Mouse (Mus musculus): ENCODE results near the gene Mef2d. TPM values are rescaled to one million over a fixed set of nuclear protein-coding genes. Genes with fewer than 3 reads are reported as not detected.

Gene Mef2d
- total RNA-seq, 1 experiment, result 10.4 TPM

GRCm38 (mm10) chr3:88157771-88158597, 15.8 kb downstream of the Mef2d start:
- Histone ChIP-seq H3K4me3 (ENCODE audit: insufficient read depth in 1 of 2, low read depth in 1 of 2, low read length in 2 of 2, poor library complexity in 1 of 2, severe bottlenecking in 1 of 2) (no peak overlapping the region), H3K9me3 (ENCODE audit: control insufficient read depth, insufficient read depth, low read depth, low read length) (no peaks in the 10 kb centered on the region), H3K36me3 (ENCODE audit: control insufficient read depth, insufficient read depth, low read length, poor library complexity, severe bottlenecking) (peaks cover 43% of the 10 kb centered on the region), H3K4me1 (ENCODE audit: control insufficient read depth in 2 of 2, insufficient read depth in 2 of 2, low read length in 2 of 2, poor library complexity in 1 of 2) (peaks cover 2 to 5% of the 10 kb centered on the region in 2 experiments; a peak in 1 of 4 replicates), H3K9ac (ENCODE audit: insufficient read depth, low read depth, low read length, poor library complexity, severe bottlenecking) (0 out of 2 replicates have a peak overlapping the region, but pooled peaks have one; percentile 18), H3K27ac (ENCODE audit: insufficient read depth, low read depth, low read length, poor library complexity, severe bottlenecking) (peak overlapping the region; percentile 9; the same call in 1 of the 2 replicates)
- DNase-seq (ENCODE audit: low read depth, low spot score), result peak; percentile 83
- TF ChIP-seq ZC3H11A (IDR thresholded peaks at IDR 0.05; ENCODE audit: borderline replicate concordance, low read depth, low read length) (no peak), MAFK (IDR thresholded peaks at IDR 0.05; ENCODE audit: insufficient read depth, low read depth, low read length) (no peak), ZNF384 (IDR thresholded peaks at IDR 0.05; ENCODE audit: low read depth, low read length) (no peak), HCFC1 (IDR thresholded peaks at IDR 0.05; ENCODE audit: borderline replicate concordance, insufficient read depth, low read length) (no peak), CHD2 (IDR thresholded peaks at IDR 0.05; ENCODE audit: low read depth, low read length) (no peak)
- in situ Hi-C loops (cut with MboI; ENCODE audit: low sequenced_read_pairs in 2 of 2, unreplicated experiment in 2 of 2), result no loop called here

- no peak for DNase-seq (ENCODE audit: low read depth, low spot score)
- H3K4me3 ChIP-seq (ENCODE audit: insufficient read depth in 1 of 2, low read depth in 1 of 2, low read length in 2 of 2, poor library complexity in 1 of 2, severe bottlenecking in 1 of 2), result no peak overlapping the region
- H3K9me3 ChIP-seq (ENCODE audit: control insufficient read depth, insufficient read depth, low read depth, low read length), result no peaks in the 10 kb centered on the region
- TF ChIP-seq ZNF384 (IDR thresholded peaks at IDR 0.05; ENCODE audit: low read depth, low read length) (no peak), ZC3H11A (IDR thresholded peaks at IDR 0.05; ENCODE audit: borderline replicate concordance, low read depth, low read length) (no peak), CHD2 (IDR thresholded peaks at IDR 0.05; ENCODE audit: low read depth, low read length) (no peak), HCFC1 (IDR thresholded peaks at IDR 0.05; ENCODE audit: borderline replicate concordance, insufficient read depth, low read length) (no peak), MAFK (IDR thresholded peaks at IDR 0.05; ENCODE audit: insufficient read depth, low read depth, low read length) (no peak)
- H3K36me3 ChIP-seq (ENCODE audit: control insufficient read depth, insufficient read depth, low read length, poor library complexity, severe bottlenecking), result peaks cover 47% of the 10 kb centered on the region
- H3K27ac ChIP-seq (ENCODE audit: insufficient read depth, low read depth, low read length, poor library complexity, severe bottlenecking), result no peak overlapping the region
- H3K9ac ChIP-seq (ENCODE audit: insufficient read depth, low read depth, low read length, poor library complexity, severe bottlenecking), result no peak overlapping the region
- peaks cover 2 to 5% of the 10 kb centered on the region in 2 experiments; a peak in 1 of 4 replicates for H3K4me1 ChIP-seq (ENCODE audit: control insufficient read depth in 2 of 2, insufficient read depth in 2 of 2, low read length in 2 of 2, poor library complexity in 1 of 2)
- in situ Hi-C loops (cut with MboI; ENCODE audit: low sequenced_read_pairs in 2 of 2, unreplicated experiment in 2 of 2), result no loop called here
Measured at GRCm38 (mm10) chr3:88158991-88159390, 16.8 kb downstream of the Mef2d start.

- peaks cover 2 to 3% of the 10 kb centered on the region in 2 experiments; a peak in 1 of 4 replicates for H3K4me1 ChIP-seq (ENCODE audit: control insufficient read depth in 2 of 2, insufficient read depth in 2 of 2, low read length in 2 of 2, poor library complexity in 1 of 2)
- H3K9ac ChIP-seq (ENCODE audit: insufficient read depth, low read depth, low read length, poor library complexity, severe bottlenecking), result no peak overlapping the region
- H3K9me3 ChIP-seq (ENCODE audit: control insufficient read depth, insufficient read depth, low read depth, low read length), result no peaks in the 10 kb centered on the region
- in situ Hi-C loops (cut with MboI; ENCODE audit: low sequenced_read_pairs in 2 of 2, unreplicated experiment in 2 of 2), result no loop called here
- H3K36me3 ChIP-seq (ENCODE audit: control insufficient read depth, insufficient read depth, low read length, poor library complexity, severe bottlenecking), result peaks cover 50% of the 10 kb centered on the region
- H3K27ac ChIP-seq (ENCODE audit: insufficient read depth, low read depth, low read length, poor library complexity, severe bottlenecking), result no peak overlapping the region; the same call in 1 of the 2 replicates
- no peak for DNase-seq (ENCODE audit: low read depth, low spot score)
- TF ChIP-seq CHD2 (IDR thresholded peaks at IDR 0.05; ENCODE audit: low read depth, low read length) (no peak), ZNF384 (IDR thresholded peaks at IDR 0.05; ENCODE audit: low read depth, low read length) (no peak), HCFC1 (IDR thresholded peaks at IDR 0.05; ENCODE audit: borderline replicate concordance, insufficient read depth, low read length) (no peak), MAFK (IDR thresholded peaks at IDR 0.05; ENCODE audit: insufficient read depth, low read depth, low read length) (no peak), ZC3H11A (IDR thresholded peaks at IDR 0.05; ENCODE audit: borderline replicate concordance, low read depth, low read length) (no peak)
- H3K4me3 ChIP-seq (ENCODE audit: insufficient read depth in 1 of 2, low read depth in 1 of 2, low read length in 2 of 2, poor library complexity in 1 of 2, severe bottlenecking in 1 of 2), result no peak overlapping the region
Measured at GRCm38 (mm10) chr3:88160856-88161255, 18.7 kb downstream of the Mef2d start.

GRCm38 (mm10) chr3:88162259-88162658, 20.1 kb downstream of the Mef2d start:
- peaks cover under 1 to 3% of the 10 kb centered on the region in 2 experiments; a peak in 1 of 4 replicates for H3K4me1 ChIP-seq (ENCODE audit: control insufficient read depth in 2 of 2, insufficient read depth in 2 of 2, low read length in 2 of 2, poor library complexity in 1 of 2)
- no peak overlapping the region for H3K27ac ChIP-seq (ENCODE audit: insufficient read depth, low read depth, low read length, poor library complexity, severe bottlenecking)
- no peaks in the 10 kb centered on the region for H3K9me3 ChIP-seq (ENCODE audit: control insufficient read depth, insufficient read depth, low read depth, low read length)
- no peak for DNase-seq (ENCODE audit: low read depth, low spot score)
- in situ Hi-C loops (cut with MboI; ENCODE audit: low sequenced_read_pairs in 2 of 2, unreplicated experiment in 2 of 2), result no loop called here
- TF ChIP-seq HCFC1 (IDR thresholded peaks at IDR 0.05; ENCODE audit: borderline replicate concordance, insufficient read depth, low read length) (no peak), MAFK (IDR thresholded peaks at IDR 0.05; ENCODE audit: insufficient read depth, low read depth, low read length) (no peak), CHD2 (IDR thresholded peaks at IDR 0.05; ENCODE audit: low read depth, low read length) (no peak), ZC3H11A (IDR thresholded peaks at IDR 0.05; ENCODE audit: borderline replicate concordance, low read depth, low read length) (no peak), ZNF384 (IDR thresholded peaks at IDR 0.05; ENCODE audit: low read depth, low read length) (no peak)
- no peak overlapping the region for H3K9ac ChIP-seq (ENCODE audit: insufficient read depth, low read depth, low read length, poor library complexity, severe bottlenecking)
- no peak overlapping the region for H3K4me3 ChIP-seq (ENCODE audit: insufficient read depth in 1 of 2, low read depth in 1 of 2, low read length in 2 of 2, poor library complexity in 1 of 2, severe bottlenecking in 1 of 2)
- H3K36me3 ChIP-seq (ENCODE audit: control insufficient read depth, insufficient read depth, low read length, poor library complexity, severe bottlenecking), result peaks cover 47% of the 10 kb centered on the region
